Mouse (Mus musculus): ENCODE measurements around the gene Lmf1.

DNA sequence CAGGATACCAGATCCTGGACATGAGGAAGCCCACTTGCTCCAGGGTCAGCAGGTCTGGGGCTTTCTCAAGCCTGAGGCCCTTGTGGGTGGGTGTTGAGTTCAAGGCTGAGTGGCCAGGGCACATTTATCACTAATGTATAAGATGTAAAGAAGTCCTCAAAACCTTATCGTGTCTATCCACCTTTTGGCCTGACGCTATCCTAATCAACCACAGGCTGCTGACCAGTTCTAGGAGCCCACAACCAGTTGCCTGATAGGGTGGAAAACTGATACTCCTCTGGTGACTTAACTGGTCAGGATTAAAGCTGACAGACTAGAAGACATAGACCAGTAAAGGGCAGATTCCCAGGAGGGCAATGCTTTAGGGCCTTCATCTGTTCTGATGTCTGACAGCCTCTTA is 131.1 kb downstream of the Lmf1 start:
- no peak for TF ChIP-seq CTCF (IDR thresholded peaks at IDR 0.05; ENCODE audit: low read depth, low read length)
- no peak for TF ChIP-seq POLR2A (IDR thresholded peaks at IDR 0.05; ENCODE audit: borderline replicate concordance, low read depth, low read length)
